Mouse (Mus musculus) spleen, adult 2 months (tissue): ENCODE measurements around the gene Smok3a.

ENCODE experiments used
- CTCF ChIP-seq: fragments of 200-500 bp; IDR thresholded peaks from 2 replicates; pipeline ENCODE4 v1.5.1; 2011; ENCODE audit warnings: mild to moderate bottlenecking, inconsistent platforms; ENCODE audit not compliant: insufficient read depth, insufficient read length, insufficient replicate concordance; ENCODE audit errors: extremely low read depth
- POLR2A ChIP-seq: fragments of 200-500 bp; IDR thresholded peaks from 2 replicates; pipeline ENCODE4 v1.6.1; 2011; ENCODE audit warnings: low read depth, low read length, inconsistent platforms

GRCm38 (mm10) chr5:138076148-138076547, 55.1 kb downstream of the Smok3a start:
- TF ChIP-seq POLR2A (no peak), CTCF (no peak)
